Mouse (Mus musculus) thymus, adult 2 months (tissue): Measurements from ENCODE around the gene Frmd6.

Source experiments
- CTCF ChIP-seq: fragments of 200-500 bp; IDR thresholded peaks from 2 replicates; pipeline ENCODE4 v1.5.1; 2012; ENCODE audit warnings: mild to moderate bottlenecking, control low read depth, low read length, moderate library complexity, borderline replicate concordance; ENCODE audit not compliant: control insufficient read depth, poor library complexity, insufficient read depth; ENCODE audit errors: extremely low read depth
- POLR2A ChIP-seq: fragments of 200-500 bp; IDR thresholded peaks from 2 replicates; pipeline ENCODE4 v1.6.1; 2012; ENCODE audit warnings: mild to moderate bottlenecking, low read length, control low read depth, moderate library complexity; ENCODE audit not compliant: control insufficient read depth, poor library complexity, insufficient read depth; ENCODE audit errors: extremely low read depth

GRCm38 (mm10) chr12:70812176-70812575 is 13.1 kb upstream of the Frmd6 start:
- no peak for TF ChIP-seq POLR2A
- no peak for TF ChIP-seq CTCF
